Mouse (Mus musculus) cerebellum, adult 8-10 months (tissue): ENCODE results near the gene Tmem203.

Experiments used
- DNase-seq: peaks from one replicate; pipeline ENCODE4 v3.0.0; 2022

The Tmem203 gene

GRCm38 (mm10) chr2:25264851-25265250 lies 9.6 kb downstream of the Tmem203 start:
- peak; percentile 87 for DNase-seq

- DNase-seq = peak; percentile 96
Measured at GRCm38 (mm10) chr2:25265897-25266656, 10.8 kb downstream of the Tmem203 start.

GRCm38 (mm10) chr2:25266720-25267119 lies 11.5 kb downstream of the Tmem203 start:
- DNase-seq = peak; percentile 80

- no peak for DNase-seq
Measured at GRCm38 (mm10) chr2:25267241-25267640, 12.0 kb downstream of the Tmem203 start.

GRCm38 (mm10) chr2:25267746-25268309 lies 12.6 kb downstream of the Tmem203 start:
- DNase-seq = no peak

GRCm38 (mm10) chr2:25271827-25272511 lies 16.7 kb downstream of the Tmem203 start, which contains the start of the genes Ssna1 and Anapc2:
Ssna1 (minus strand) TSS chr2:25272438.
Anapc2 (plus strand) TSS chr2:25272478.
- DNase-seq = peak; percentile 97

GRCm38 (mm10) chr2:25272515-25272914 lies 17.3 kb downstream of the Tmem203 start:
- no peak for DNase-seq

GRCm38 (mm10) chr2:25273010-25273409 lies 17.8 kb downstream of the Tmem203 start:
- no peak for DNase-seq

- DNase-seq = peak; percentile 88
Measured at GRCm38 (mm10) chr2:25278928-25279882, 24.0 kb downstream of the Tmem203 start.

GRCm38 (mm10) chr2:25285551-25285950 lies 30.3 kb downstream of the Tmem203 start:
- no peak for DNase-seq

- DNase-seq = no peak
Measured at GRCm38 (mm10) chr2:25286314-25286713, 31.1 kb downstream of the Tmem203 start.

GRCm38 (mm10) chr2:25286837-25287636 lies 31.8 kb downstream of the Tmem203 start:
- DNase-seq = peak; percentile 62

GRCm38 (mm10) chr2:25287927-25288649 lies 32.8 kb downstream of the Tmem203 start, which contains the start of gene Tmem210:
Tmem210 (plus strand) TSS chr2:25288145.
- no peak for DNase-seq

- no peak for DNase-seq
Measured at GRCm38 (mm10) chr2:25288734-25289345, 33.6 kb downstream of the Tmem203 start.

GRCm38 (mm10) chr2:25289651-25290050 lies 34.4 kb downstream of the Tmem203 start, which contains the start of gene Lrrc26:
Lrrc26 (plus strand) TSS chr2:25289915.
- no peak for DNase-seq

- DNase-seq = peak; percentile 80
Measured at GRCm38 (mm10) chr2:25290101-25290815, 35.0 kb downstream of the Tmem203 start.

- peak; percentile 74 for DNase-seq
Measured at GRCm38 (mm10) chr2:25290816-25291130, 35.5 kb downstream of the Tmem203 start.

GRCm38 (mm10) chr2:25291184-25292053 lies 36.2 kb downstream of the Tmem203 start:
- DNase-seq = no peak

GRCm38 (mm10) chr2:25292054-25292544 lies 36.9 kb downstream of the Tmem203 start:
- no peak for DNase-seq
